Mouse (Mus musculus): ENCODE measurements at regions not wholly inside any gene's neighbourhood (a gene's known extent, or its start where the extent isn't known, plus 50 kb on each side); places are given as distances from the start of the nearest gene placed in this dataset.

- TF ChIP-seq POLR2A (IDR thresholded peaks at IDR 0.05; ENCODE audit: insufficient read depth, low read depth, low read length): no peak
- TF ChIP-seq CTCF (IDR thresholded peaks at IDR 0.05; ENCODE audit: insufficient read depth, low read depth, low read length): no peak
Measured at GRCm38 (mm10) chr2:178989784-178990183, 452.4 kb upstream of the Cdh4 start.
